Mouse (Mus musculus) G1E (cell line): ENCODE data around the gene Syt8. TPM values are rescaled to one million over a fixed set of nuclear protein-coding genes. Genes with fewer than 3 reads are reported as not detected.

ENCODE experiments used
- ATAC-seq: 2 replicates; pipeline ENCODE4 v1.8.0; 2016; ENCODE audit warnings: mild to moderate bottlenecking; ENCODE audit not compliant: insufficient number of reproducible peaks, poor library complexity, low FRiP score, severe bottlenecking; ENCODE audit errors: extremely low read depth
- DNase-seq: peaks from one replicate; pipeline ENCODE4 v3.0.0; 2012; ENCODE audit warnings: low spot score
- H3K27me3 ChIP-seq: 2 replicates; pipeline ENCODE4 v1.6.1; 2012; ENCODE audit warnings: mild to moderate bottlenecking, low read length, inconsistent platforms; ENCODE audit not compliant: insufficient read depth
- H3K36me3 ChIP-seq: replicated peaks from 2 replicates; pipeline ENCODE3; 2012; ENCODE audit warnings: mild to moderate bottlenecking, inconsistent platforms
- H3K4me1 ChIP-seq: 2 replicates; pipeline ENCODE4 v1.6.1; 2012; ENCODE audit warnings: low read depth, low read length, inconsistent platforms, mixed read lengths; ENCODE audit not compliant: insufficient read depth
- H3K4me3 ChIP-seq: 2 replicates; pipeline ENCODE4 v1.5.1; 2012; ENCODE audit warnings: low read depth, mild to moderate bottlenecking, inconsistent platforms, low read length, moderate library complexity, mixed read lengths
- H3K9me3 ChIP-seq: replicated peaks from 2 replicates; pipeline ENCODE4 v1.6.1; 2012; ENCODE audit warnings: inconsistent platforms
- CTCF ChIP-seq: IDR thresholded peaks from 2 replicates; pipeline ENCODE4 v1.5.1; 2012; ENCODE audit warnings: low read depth, low read length, inconsistent platforms, mixed read lengths
- GATA1 ChIP-seq: IDR thresholded peaks from 2 replicates; pipeline ENCODE4 v1.6.1; 2012; ENCODE audit warnings: borderline replicate concordance, low read length, inconsistent platforms, mixed read lengths
- GATA2 ChIP-seq: IDR thresholded peaks from 2 replicates; pipeline ENCODE4 v1.6.1; 2012; ENCODE audit warnings: low read depth, low read length, inconsistent platforms, borderline replicate concordance
- POLR2AphosphoS5 ChIP-seq: IDR thresholded peaks from 2 replicates; pipeline ENCODE4 v1.6.1; 2012; ENCODE audit warnings: low read depth, low read length, inconsistent platforms; ENCODE audit not compliant: insufficient replicate concordance
- TAL1 ChIP-seq: conservative IDR thresholded peaks from 2 replicates; pipeline ENCODE4 v1.6.1; 2012; ENCODE audit warnings: low read depth, low read length, inconsistent platforms, mixed read lengths
- polyA plus RNA-seq: library from polyadenylated mRNA; stranded (reverse); fragments of >175 nt; gene quantifications from 2 replicates; pipeline ENCODE4 v1.2.3, GENCODE M21; 2012
- total RNA-seq, 2 experiments: library from RNA; stranded (forward) in 1 of 2; stranded (reverse) in 1 of 2; fragments of 200-1000 nt in 1 of 2; fragments of >200 nt in 1 of 2; fragmentation: Nextera tagmentation in 1 of 2; gene quantifications; 2 replicates each; pipeline ENCODE4 v1.2.3; 2014 to 2017

Gene Syt8
- total and polyA plus RNA-seq, 3 experiments = 3.5 TPM; not detected in 2

DNA sequence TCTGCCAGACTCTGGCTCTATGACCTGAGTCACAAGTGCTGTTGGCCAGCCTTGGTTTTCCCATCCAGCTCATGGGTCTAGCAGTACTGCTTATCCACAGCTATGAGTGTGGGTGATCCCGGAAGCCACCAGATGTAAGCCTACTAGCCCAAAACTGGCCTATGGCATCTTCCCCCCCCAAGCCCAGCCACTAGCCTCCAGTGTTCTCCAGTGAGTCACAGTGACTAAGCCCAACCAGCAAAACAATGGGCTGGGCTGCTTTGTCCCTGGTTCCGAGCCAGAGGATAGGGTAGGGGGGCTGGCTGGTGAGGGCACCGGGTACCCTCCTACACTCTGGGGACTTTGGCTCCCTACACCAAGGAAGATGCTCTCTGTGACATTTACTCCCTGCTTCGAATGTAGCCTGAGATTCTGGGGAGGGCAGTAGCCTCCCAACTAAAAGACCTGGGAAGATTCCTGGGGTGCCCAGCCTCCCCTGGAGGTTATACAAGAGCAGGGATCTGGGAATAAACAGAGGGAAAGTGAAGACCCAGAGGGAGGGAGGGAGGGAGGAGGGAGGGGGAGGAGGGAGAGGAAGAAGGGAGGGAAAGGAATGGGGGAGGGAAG is 36.3 kb downstream of the Syt8 start:
- H3K27me3 ChIP-seq = peaks cover 41% of the 10 kb centered on the region
- no peaks in the 10 kb centered on the region for H3K9me3 ChIP-seq
- H3K36me3 ChIP-seq = no peaks in the 10 kb centered on the region
- H3K4me3 ChIP-seq = no peak overlapping the region
- TF ChIP-seq GATA1 (no peak), TAL1 (no peak), CTCF (no peak), GATA2 (no peak)
- no peaks in the 10 kb centered on the region for H3K4me1 ChIP-seq
- ATAC-seq (no peak), DNase-seq (no peak)

DNA sequence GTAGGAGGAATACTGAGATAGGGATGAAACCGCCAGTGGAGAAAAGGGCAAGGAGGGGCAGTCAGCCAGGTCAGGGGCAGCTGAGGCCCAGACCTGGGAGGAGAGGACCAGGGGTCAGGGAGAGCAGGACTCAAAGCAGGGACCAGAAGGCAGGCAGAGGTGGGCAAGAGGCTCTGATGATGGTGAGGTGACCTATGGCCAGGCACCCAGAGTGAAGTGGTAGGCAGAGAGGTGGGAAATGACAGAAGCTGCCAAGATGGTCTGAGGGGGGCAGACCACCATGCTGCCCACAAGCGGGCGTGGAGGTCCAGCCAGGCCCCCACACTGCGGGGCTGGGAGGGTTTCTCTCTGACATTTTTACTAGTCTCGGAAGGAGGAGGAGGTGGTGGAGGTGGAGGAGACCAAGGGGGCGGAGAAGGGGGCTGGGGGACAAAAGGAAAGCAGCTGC is 36.8 kb downstream of the Syt8 start:
- Histone ChIP-seq H3K9me3 (no peaks in the 10 kb centered on the region), H3K36me3 (no peaks in the 10 kb centered on the region), H3K27me3 (peaks cover 41% of the 10 kb centered on the region), H3K4me1 (no peaks in the 10 kb centered on the region), H3K4me3 (no peak overlapping the region)
- no peak for DNase-seq
- TF ChIP-seq GATA2 = no peak
- TF ChIP-seq GATA1 = no peak
- TF ChIP-seq TAL1 = no peak
- TF ChIP-seq POLR2AphosphoS5 = no peak
- TF ChIP-seq CTCF = no peak
- no peak for ATAC-seq

DNA sequence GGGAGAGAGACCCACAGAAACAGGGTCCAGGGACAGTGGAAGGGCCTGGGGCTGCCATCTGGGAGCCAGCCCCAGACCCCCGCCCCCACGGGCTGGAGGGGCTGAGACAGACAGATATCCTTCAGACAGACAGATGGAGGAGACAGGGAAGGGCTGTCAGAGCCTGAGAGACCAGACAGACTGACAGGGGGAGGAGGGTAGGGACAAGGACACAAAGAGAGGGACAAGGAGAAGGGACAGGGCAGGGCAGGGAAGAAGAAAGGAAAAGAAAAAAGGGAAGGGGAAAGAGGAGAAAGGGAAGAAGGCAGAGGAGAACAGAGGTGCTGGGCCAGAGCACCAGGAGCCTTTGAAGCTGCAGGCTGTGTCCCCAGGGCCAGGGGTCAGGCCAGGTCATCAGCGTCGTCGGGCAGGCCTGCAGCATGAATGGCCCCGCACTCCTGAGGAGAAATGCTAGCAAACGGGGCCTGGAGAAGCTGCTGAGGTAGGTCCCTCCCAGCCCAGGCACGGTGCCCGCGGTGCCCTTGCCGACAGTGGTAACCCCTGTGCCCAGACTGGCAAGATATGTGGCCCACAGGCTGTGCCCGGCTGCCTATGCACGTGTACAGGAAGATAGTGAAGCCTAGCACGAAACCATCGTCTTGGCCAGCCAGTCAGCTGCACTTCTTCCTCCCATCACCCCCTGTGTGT is 37.4 kb downstream of the Syt8 start:
- DNase-seq (no peak), ATAC-seq (no peak)
- H3K4me1 ChIP-seq = no peaks in the 10 kb centered on the region
- H3K4me3 ChIP-seq = no peak overlapping the region
- peaks cover 47% of the 10 kb centered on the region for H3K27me3 ChIP-seq
- TF ChIP-seq GATA1 (no peak), GATA2 (no peak), CTCF (no peak), TAL1 (no peak)
- no peaks in the 10 kb centered on the region for H3K9me3 ChIP-seq
- H3K36me3 ChIP-seq = no peaks in the 10 kb centered on the region

DNA sequence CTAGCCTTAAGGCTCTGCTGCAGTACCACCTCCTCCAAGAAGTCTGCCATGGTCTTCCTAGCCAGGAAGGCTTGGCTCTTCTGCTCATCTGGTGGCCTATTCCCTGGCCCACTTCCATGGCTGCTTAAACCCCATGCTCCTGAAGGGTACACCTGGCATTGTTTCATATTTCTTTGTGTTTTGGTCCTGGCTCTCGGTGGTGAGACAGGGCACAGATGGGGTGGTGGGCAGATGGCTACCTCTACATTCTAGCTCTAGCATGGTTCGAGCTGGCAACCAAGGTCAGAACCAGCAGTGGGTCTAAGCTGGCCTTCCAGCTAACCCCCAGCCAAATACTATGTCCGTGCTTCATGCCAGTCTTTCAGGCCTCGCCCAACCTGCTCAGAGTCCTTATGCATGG is 38.3 kb downstream of the Syt8 start:
- ATAC-seq = no peak
- Histone ChIP-seq H3K27me3 (peaks cover 47% of the 10 kb centered on the region), H3K4me1 (no peaks in the 10 kb centered on the region), H3K9me3 (no peaks in the 10 kb centered on the region), H3K36me3 (no peaks in the 10 kb centered on the region), H3K4me3 (no peak overlapping the region)
- no peak for TF ChIP-seq GATA2
- TF ChIP-seq GATA1 = no peak
- TF ChIP-seq CTCF = no peak
- TF ChIP-seq POLR2AphosphoS5 = no peak
- TF ChIP-seq TAL1 = no peak
- DNase-seq = no peak

DNA sequence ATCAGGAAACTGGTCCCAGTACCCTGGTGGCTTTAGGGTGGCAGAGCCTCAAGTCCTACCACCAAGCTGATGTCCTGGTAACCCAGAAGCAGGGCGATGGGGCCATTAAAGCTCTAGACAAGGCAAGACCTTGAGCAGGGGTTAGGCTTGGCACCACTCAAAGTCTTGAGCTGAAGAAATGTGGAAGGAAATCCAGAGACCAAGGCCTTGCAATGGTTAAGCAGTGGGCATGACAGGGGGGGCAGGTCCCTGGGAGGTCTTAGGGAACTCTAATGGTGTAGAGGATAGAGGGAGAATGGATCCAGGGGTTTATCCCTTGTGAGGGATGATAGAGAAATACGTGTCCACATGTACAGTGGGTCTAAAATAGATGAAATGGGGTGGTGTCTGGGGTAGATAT is 38.8 kb downstream of the Syt8 start:
- no peaks in the 10 kb centered on the region for H3K4me1 ChIP-seq
- ATAC-seq (no peak), DNase-seq (no peak)
- H3K4me3 ChIP-seq = no peak overlapping the region
- H3K27me3 ChIP-seq = peaks cover 47% of the 10 kb centered on the region
- no peaks in the 10 kb centered on the region for H3K36me3 ChIP-seq
- H3K9me3 ChIP-seq = no peaks in the 10 kb centered on the region
- TF ChIP-seq TAL1 (no peak), GATA2 (no peak), CTCF (no peak), GATA1 (no peak), POLR2AphosphoS5 (no peak)

DNA sequence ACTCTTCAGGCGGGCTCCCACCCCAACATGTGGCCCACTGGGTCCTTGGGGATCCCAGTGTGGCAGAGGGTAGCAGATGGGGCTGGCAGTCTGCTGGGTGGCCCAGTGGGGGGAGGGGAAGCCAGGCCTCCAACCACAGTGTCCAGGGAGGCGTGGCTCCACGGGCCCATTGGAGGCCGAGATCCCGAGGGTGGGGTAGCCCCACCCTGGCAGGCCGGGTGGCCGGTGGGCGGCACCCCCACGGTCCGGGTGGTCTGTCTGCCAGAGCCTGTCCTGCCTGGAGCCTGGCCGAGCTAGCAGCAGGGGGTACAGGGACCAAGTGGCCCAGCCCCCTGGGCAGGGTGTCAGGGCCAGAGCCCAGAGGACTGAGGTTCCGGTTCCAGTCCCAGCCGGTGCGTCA is 40.1 kb downstream of the Syt8 start:
- H3K36me3 ChIP-seq = no peaks in the 10 kb centered on the region
- ATAC-seq (no peak), DNase-seq (no peak)
- no peaks in the 10 kb centered on the region for H3K9me3 ChIP-seq
- no peak for TF ChIP-seq TAL1
- TF ChIP-seq CTCF = no peak
- no peak for TF ChIP-seq POLR2AphosphoS5
- no peak for TF ChIP-seq GATA2
- TF ChIP-seq GATA1 = no peak
- H3K4me3 ChIP-seq = no peak overlapping the region
- no peaks in the 10 kb centered on the region for H3K4me1 ChIP-seq
- peaks cover 47% of the 10 kb centered on the region for H3K27me3 ChIP-seq
